Mouse (Mus musculus) embryo, embryonic 11.5 days (tissue): ENCODE measurements around the gene AI661453.

Experiments
- DNase-seq: peaks from one replicate; pipeline ENCODE4 v3.0.0-alpha.2; 2012; ENCODE audit warnings: low read depth, low spot score

The AI661453 gene

DNA sequence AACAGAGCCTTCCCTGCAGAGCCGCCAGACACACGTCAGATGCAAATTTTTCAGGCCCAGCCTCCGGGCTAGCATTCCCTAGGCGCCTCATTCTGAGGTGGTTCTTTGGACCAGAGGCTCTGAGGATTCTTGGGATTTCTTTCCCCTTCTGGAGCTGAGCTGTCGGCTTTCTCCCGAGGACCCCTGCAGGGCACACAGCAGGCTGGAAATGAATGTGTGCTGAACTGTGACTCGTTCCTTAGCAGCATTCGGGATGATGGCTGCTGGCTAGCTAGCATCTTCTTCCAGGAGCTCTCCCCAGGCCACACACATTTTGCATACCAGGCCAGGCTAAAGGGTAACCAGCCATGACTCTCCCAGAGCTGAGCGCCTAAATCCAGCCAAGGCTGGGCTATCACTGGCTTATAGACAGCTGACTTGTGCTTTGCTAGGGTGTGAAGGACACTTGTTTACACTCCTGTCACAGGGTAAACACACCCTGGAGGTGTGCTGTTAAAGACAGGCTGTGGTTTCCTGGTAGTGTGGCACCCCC lies 4.0 kb downstream of the AI661453 start:
- no peak for DNase-seq

DNA sequence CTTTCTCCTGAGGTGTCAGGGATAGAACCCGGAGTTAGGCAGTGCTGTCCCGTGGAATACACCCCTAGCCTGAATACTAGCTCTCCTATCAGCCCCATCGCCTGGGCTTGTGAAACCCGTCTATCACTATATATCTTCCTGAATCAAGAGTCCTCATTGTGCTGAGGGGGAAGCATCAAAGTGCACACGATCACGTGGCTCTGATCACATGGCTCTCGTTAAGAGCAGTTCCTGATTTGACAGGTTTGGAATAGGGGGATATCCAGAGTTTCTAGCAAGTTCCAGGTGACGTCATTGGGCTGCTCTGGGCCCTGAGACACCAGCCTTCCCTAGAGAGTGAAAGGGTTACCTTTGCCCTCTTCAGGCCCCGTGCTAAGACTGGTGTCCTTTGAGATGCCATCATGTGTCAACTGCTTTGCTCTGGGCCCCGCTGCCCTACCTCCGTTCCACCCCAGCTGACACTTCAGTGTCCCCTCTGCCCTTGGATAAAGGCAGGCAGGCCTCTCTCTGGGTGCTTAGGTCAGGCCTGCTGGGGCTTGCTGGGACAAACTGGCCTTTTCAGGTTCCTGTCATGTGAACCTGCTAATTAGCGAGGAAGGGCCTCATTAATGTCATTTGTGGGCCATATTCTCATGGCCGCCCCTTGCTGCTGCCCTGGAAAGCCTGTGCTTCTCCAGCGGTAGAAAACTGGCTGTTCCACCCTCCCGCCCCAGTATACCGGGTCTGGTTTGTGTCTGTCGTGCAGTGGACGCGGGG lies 5.1 kb downstream of the AI661453 start:
- no peak for DNase-seq

DNA sequence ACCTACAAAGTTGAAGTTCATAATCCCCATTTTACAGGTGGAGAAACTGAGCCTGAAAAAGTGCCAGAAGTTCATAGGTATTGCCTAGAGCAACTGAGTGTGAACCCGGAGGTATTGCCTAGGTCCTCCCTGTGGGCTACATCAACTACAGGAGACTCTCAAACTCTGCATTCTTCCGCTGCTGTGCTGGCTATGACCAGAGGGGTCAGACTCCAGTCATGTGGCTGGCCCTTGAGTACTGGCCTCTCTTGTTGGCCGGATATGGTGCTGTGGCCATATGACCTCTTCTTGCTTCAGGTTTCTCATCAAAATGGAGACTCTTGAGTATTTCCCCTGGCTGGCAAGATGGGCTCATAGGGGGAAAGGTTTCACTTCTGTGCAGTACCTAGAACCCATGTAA lies 5.9 kb downstream of the AI661453 start:
- no peak for DNase-seq

DNA sequence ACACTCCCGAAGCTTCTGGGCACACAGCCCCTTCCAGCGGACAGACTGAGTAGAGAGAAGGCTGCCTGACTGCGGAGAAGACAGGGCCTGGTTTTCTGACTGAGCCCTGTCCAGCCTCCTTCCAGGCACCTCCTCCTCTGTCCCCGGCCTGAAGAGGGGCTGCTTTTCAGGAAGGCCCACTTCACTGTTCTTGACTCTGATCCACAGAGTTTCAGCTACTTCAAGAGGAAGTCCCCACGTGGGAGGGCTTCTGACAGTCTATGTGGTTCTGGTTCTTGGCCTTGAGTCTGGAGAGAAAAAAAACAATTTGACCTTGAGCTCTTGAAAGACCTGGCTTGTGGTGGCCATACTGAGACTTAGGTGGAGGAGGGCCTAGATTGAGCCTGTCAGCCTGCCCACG lies 7.7 kb downstream of the AI661453 start:
- DNase-seq, result no peak

DNA sequence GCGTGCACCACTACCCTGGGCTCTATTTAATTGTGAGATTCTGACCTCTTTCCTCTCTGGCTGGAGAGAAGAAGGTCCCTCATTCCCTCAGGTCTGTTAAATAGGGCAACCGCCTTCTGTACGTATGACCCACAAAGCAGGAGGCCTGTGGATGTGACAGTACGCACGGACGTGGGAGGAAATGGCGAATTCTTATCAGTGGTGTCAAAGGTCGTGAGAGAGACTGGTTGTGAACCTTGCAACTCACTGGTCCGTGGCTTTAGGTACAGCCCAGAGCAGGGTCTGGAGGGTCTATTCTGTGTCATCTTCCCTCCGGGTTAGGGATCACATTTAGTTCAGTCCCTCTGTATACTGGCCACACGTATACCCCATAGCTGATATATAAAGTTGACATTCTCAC lies 9.1 kb downstream of the AI661453 start:
- no peak for DNase-seq

DNA sequence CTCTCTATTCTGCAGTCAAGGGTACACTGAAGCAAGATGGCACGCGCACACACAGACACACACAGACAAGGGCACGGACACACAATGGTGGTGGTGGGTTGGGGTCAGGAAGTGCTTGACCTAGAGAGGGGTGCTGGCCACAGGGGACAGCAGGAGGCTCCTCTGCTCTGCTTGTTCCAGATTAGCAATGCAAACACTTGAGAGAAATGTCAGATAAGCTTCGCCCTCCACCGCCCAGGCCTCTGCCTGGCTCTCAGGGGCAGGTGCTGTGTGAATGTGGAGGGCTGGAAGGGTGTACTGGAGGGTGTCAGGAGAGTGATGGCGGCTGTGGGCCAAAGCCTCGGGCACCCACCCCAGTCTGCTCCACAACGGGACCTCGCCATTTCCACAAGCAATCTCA lies 9.6 kb downstream of the AI661453 start:
- no peak for DNase-seq

DNA sequence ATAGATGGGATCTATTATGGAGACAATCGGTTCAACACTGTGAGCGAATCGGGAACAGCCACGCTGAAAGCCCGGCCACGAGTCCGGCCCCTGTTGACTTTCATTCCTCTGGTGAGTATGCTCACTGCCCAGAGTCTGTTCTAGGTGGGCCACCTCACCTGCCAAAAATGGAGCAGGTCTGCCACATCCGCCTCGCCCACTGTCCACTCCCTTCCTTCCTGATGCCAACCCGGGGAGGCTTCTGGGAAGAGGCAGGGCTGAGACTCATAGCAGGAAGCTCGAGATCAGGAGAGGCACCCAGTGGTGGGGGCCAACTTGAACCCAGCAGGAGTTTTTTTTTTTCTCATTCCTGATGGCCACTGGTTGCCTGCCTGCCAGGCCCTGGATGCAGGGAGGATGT lies 10.1 kb downstream of the AI661453 start:
- DNase-seq, result no peak

DNA sequence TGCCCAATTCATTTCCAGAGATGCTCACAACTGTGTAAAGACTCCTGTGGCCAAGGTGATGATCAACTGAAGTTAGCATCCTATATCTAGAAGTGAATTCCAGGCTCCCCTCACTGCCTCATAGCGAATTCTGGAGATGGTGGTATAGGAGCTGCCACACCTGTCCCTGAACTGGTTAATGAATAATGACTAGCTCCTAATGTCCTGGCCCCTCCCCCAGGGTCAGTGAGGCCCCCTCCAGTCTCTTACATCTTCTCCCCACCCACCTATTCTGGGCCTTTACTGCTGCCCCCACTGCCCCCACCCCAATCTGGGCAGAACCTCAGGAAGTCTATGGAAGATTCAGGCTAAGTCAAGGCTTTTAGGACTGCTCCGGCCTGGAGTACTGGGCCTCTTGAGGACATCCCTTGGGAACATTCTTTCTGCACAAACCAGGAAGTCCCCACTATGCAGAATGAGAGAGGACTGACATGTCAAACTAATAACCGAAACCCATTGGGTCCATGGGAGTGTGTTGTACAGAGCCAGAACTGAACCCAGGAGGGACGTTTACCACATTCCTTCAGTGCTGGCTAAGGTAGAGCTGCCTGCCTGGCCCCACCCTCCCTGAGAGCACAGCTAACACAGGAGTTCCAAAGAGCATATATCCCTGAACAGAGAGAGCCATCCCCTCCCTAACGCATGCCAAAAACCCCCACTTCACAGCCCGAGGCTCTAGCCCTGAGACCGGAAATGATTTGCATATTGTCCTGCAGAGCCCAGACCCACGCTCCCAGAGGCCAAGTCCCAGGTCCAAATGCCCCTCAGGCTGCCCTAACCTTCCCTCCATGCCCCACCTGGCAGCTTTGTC lies 12.3 kb downstream of the AI661453 start:
- no peak for DNase-seq

DNA sequence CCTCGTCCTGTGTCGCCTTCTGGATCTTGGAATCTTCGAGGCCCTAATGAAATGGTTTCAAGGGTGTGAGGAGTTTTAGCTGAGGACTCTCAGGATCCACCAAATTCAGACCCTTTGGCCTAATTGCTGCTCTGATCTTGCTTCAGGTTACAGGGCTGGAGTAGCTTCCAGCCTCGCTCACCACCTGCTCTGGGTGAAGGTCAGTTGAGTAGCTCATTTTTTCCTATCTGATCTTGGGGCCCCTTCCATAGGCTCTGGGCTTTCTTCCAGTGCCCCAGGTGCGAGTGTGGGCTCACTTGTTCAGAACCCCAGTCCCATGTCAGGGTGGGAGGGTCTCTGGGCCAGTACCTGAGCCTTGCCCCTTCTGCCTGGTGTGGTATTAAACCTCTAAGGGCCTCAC lies 13.0 kb downstream of the AI661453 start:
- DNase-seq, result no peak

DNA sequence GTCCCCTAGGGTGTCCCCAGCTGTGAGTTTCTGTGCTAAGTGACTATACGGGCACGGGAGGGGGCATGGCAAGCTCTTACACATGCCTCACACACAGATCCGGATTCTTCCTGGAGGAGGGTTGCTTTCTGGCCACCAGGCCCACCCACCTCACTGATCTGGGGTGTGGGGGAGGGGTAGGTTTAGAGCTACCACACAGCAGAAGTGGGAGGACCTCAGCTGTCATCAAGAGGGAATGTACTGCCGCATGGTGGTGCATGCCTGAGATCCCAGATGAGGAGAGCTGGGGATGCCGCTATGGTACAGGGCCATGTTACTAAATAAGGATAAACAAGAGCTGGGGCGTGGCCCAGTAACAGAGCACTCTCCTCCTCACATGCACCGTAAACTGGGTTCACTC lies 13.8 kb downstream of the AI661453 start:
- no peak for DNase-seq

DNA sequence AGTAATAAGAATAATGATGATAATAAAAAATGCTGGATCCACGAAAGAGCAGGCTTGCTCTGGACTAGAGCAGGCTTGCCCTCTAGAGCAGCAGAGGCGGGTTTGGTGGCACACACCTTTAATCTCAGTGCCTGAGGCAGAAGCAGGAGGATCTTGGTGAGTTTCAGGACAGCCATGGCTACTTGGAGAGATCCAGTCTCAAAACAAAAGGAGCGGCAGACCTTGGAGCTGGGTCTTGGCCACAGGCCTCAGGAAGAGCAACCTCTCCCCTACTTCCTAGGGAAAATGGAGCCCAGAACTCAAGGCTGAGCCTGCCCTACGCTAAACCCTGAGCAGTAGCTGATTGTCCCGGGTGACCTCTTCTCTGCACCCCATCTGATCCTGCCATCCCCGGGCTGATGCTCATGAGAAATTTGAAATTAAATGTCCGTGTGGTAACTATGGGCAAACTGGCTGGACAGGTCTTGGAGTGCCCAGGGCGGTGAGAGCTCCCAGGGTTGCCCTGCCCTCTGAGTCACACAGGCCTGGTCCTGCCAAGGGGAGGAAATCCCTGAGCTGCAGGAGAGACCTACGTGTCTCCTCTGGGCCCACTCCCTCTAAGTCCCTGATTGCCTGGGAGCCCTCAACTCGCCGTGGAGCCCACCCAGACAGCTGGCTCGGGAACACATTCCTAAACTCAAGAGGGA lies 14.6 kb downstream of the AI661453 start:
- no peak for DNase-seq

DNA sequence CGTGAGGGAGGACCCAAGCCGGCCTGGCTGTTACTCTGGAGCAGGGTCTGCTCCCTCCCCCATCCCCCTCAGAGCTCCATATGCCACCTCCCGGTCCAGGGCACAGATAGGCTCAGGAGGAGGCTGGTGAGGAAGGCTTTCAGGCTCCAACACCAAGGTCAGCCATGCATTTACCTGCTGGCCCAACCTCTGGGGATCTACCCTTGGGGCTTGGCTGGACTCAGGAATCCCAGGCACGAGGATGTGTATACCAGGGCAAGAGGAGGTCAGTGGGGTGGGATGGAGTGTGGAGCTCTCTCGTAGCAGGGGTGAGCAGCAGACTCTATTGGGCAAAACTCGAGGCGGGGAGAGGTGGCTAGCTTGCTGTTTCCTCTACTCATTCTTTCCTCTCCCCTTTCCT lies 16.5 kb downstream of the AI661453 start:
- DNase-seq, result no peak

DNA sequence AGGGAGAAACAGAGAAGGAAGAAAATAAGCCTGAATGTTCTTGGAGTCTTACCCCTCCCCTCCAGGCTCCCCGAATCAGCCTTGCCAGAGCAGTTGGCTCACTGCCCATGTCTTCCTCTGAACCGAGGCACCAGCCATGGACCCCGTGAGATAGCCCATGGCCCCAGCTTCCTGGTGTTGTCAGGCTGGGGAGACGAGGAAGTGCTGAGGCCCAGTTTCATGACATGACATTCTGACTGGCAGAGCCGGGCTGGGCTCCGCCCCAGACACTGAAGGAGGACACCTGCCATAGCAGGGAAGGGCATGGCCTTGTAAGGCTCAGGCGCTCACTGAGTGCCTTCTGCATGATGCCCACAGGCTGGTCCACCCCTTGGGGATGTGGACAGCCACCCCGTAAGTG lies 18.3 kb downstream of the AI661453 start:
- DNase-seq, result no peak

DNA sequence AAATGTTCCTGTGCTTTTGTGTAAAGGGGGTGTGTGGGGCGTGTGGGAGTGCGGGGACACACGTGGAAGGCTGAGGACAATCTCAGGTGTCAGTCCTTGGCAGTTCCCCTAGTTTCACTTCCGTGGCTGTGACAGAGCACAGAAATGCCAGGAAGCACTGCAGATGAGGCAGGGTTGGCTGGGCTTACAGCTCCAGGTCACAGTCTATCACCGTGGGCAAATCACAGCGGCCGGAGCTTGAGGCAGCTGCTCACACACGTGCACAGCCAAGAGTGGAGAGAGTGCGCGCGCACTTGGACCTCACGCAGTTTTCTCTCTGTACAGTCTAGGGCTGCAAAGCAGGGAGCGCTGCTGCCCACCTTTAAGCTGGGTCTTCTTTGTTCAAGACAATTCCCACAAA lies 21.9 kb downstream of the AI661453 start:
- no peak for DNase-seq

DNA sequence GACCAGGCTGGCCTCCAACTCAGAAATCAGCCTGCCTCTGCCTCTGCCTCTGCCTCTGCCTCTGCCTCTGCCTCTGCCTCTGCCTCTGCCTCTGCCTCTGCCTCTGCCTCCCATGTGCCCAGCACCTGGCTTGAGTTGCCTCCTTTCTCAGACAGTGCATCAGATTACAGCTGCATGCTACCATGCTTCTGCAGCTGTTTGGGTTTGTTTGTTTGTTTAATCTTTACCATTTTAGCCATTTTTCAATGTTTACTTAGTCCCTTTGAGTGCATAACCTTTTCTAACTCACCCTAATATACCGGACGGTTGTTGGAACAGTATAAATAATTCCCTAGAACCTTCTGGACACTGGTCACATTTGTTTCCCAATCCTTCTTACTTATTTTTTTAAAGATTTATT lies 22.5 kb downstream of the AI661453 start:
- DNase-seq, result no peak

DNA sequence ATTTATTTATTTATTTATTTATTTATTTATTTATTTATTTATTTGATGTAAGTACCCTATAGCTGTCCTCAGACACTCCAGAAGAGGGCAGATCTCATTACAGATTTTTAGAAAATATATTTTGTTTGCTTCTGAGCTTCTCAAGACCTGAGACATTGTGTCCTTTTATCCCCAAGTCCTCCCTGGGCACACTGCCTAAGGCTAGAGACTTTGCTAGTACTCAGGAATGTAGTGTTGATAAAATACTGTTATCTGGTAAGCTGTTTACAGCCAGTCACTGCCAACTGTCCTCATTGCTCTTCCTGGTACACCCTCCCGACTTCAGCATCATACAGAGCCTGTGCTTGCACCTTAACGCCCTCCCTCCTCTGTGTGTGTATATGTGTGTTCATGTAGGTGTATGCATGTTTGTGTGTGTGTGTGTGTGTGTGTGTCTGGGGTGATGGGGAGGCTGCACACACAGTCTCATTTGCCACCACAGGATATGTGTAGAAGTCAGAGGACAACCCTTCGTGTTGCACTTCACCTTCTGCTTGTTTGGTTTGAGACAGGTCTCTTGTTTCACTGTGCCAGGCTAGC lies 23.0 kb downstream of the AI661453 start:
- DNase-seq, result no peak

DNA sequence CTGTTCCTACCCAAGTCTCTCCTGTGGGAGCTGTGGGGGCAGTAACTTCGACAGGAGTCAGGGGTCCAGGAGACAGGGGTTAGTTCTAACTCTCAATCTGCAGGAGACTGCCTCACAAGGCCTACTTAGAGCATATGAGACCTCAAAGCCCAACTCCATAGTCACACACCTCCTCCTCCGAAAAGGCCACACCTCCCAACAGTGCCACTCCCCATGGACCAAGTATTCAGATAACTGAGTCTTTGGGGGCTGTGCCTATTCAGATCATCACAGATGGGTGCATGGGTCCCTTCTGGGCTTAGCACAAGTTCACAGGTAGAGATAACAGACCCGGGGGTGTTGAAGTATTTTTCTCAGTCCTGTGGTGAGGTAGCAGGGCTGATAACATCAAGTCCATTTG lies 25.3 kb downstream of the AI661453 start:
- no peak for DNase-seq

DNA sequence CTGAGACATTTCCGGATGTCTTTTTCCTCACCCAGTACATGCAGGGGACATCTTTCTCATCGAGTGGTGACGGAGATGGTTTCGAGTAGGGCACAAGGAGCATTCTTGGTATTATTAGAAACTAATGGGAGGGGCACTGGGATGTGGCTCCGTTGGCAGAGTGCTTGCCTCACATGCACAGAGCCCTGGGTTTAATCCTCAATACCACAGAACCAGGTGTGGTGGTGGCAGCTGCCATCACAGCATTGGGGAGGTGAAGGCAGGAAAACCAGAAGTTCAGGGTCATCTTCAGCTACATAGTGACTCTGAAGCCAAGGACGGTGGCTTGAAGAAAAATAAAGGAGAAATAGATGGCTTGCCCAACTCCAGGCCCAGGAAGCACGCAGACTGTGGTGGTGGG lies 25.8 kb downstream of the AI661453 start:
- no peak for DNase-seq

DNA sequence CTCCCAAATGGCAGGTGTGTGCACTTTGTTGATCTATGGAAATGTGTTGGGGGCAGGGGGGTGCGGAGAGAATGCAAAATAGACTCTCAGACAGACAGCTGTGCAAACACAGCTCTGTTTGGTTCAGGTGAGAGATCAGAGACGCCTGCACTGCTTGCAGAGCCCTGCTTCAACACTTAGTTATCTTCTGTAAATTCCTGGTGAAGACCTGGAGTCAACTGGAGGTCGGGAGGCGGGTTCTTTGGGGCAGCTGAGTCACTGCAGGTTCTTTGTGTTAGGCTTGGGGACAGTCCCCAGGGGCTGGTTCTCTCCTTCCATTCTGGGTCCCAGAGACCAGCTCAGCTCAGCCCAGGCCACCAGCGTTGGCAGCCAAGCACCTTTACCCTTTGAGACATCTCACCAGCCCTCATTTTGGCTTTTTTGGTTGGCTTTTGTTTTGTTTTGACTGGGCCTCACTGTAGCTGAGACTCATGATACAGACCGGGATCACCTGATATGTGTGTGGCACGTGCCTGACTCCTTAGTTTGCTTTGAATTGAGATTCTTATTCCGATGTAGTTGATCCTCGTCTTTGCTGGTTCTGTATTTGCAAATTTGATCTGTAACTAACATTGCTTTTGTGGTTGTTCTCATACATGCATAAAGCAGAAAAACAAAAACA lies 26.4 kb downstream of the AI661453 start:
- DNase-seq, result no peak

DNA sequence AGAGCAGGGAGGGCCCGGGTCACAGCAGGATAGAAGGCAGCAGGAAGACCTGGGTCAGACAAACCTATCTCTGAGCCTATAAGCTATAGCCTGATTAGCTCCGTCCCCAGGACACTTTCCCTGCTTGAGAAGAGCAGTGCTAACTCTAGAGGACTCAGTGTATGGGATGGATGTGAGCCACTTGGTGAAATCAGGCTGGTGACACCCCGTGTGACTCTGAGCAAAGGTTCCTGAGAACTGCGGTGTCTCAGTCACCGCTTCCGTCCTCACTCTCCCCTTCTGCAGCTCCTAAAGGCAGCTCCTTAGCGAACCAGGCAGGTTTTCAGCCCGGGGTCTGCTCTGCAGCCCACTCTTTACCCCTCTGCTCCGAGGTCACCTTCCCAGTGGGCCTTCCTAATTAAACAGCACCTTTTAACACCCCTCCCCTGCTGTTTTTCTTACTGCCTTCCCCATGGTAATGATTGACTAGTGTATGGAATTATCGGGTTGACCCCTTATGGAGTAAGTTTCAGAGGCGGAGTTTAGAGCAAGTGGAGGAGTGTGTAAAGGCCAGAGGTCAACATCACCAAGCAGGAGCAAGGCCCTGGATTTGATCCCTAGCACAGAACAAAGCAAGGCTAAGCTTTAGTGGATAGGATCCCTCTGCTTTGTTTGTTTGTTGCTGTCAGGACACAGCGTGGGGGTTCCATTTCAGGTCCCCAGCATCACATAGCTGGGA lies 28.0 kb downstream of the AI661453 start:
- no peak for DNase-seq

DNA sequence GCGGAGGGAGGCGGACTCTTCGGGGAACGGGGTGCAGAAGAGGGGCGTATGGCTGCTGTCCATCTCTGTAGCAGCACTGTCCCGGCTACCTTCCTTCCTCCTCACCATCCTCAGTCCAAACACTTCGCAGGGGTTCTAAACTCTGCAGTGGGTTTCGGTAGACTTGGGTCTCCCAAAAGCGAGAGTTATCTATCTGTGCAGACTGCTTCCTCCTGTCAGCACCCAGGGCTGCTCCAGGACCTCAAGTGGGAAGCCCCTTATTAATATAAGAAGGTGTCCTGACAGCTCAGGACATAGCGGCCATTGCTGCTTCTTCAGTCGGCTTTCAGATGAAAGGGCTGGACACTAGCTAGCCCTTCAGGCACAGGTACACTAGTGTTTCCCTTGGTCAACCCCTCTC lies 28.6 kb downstream of the AI661453 start:
- DNase-seq, result no peak
